Mouse (Mus musculus) frontal cortex, postnatal 10 days (tissue): ENCODE measurements at regions not wholly inside any gene's neighbourhood (a gene's known extent, or its start where the extent isn't known, plus 50 kb on each side); places are given as distances from the start of the nearest gene placed in this dataset.
A peak's percentile ranks its signal among the peaks of the same experiment; 100 is the strongest.

Experiments
- DNase-seq, 2 experiments: peaks; one replicate each; pipeline ENCODE4 v3.0.0; 2022; ENCODE audit warnings: low spot score in 2 of 2, mixed read lengths in 1 of 2

GRCm38 (mm10) chr2:173930606-173931177, 145.4 kb upstream of the Stx16 start:
- DNase-seq: no peak

GRCm38 (mm10) chr2:173935706-173936105, 140.4 kb upstream of the Stx16 start:
- no peak for DNase-seq

GRCm38 (mm10) chr2:173937531-173938439, 138.3 kb upstream of the Stx16 start:
- DNase-seq: no peak

GRCm38 (mm10) chr2:173938440-173938787, 137.7 kb upstream of the Stx16 start:
- no peak for DNase-seq

DNA sequence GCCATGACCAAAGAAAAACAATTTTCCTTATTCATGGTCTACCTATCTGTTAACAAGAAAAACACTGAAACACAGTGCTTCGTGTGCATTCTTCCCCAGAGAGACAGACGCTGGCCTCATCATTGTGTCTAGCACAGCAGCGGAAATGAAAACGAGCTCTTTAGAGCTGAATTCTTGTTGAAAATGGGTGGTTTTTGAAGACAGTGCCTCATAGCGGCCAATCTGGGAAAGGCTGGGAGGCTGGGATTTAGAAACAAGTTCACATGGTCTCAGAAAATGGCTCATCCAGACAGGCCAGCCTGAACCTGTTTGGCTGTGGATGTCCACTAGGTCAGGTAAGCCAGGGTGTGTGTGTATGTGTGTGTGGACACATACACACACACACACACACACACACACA, 130.7 kb upstream of the Stx16 start:
- DNase-seq: no peak

DNA sequence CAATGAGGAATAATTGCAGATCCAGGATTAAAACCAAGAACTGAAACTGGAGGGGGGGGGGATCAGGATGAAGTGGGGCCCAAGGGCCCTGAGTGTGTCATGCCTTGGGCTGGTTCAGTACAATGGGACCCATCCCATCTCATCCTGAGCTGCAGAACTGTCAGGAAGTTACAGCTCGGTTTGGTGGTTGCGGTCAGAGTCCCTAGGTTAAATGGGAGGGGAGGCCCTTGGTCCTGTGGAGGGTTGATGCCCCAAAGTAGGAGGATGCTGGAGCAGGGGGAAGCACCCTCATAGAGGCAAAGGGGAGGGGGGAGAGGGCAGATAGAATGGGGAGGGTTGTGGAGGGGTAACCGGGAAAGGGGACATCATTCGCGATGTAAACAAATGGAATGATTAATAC, 127.5 kb upstream of the Stx16 start:
- DNase-seq: no peak

DNA sequence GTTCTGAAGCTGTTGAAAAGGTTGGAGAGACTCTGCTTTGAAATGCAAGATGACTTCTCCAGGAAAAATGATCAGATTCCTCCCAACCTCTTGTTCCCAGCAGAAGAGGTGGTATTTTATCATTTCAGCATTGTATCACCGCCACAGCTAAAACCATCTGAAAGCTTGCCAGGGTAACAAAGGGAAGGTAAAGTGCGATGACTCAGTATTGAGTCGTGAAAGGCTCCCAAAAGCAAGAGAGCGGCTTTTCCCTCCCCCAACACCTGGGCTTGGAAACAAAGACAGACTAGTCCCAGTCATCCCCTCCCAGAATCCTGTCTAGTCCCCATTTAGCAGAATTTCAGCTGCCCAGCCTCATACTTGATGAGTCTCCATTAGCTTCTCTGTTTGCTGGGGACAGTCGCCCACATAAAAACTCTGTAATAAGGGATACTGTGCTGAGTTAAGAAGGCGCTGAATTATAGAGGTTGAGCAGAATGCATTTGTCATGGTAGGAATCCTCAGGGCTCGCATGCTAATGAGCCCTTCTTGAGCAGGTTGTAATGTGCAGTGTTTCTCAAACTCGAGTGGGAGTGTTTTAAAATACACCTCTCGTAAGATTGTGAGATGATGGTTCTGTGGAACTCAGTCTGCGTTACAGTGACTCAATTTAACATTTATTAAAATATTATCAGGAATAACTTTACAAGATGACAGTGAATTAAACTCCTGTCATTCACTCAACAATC, 125.8 kb upstream of the Stx16 start:
- no peak for DNase-seq

DNA sequence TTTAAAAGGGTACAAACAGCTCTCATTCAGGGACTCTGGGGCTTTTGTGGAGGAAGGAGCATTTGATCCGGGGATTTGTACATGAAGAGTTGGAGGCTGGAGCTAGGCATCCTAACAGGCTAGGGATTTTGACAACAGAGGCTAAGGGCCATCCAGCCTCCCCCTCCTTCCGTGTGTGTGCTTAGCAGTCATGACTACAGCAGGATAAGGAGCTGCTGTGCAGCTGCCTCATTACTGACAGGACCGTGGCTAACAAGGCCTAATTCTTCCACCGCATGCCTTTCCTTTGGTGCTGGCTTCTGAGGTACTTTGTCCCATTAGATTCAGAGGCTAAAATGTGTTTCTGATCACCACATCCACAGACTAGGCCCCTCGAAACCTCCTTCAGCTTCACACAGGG, 110.0 kb upstream of the Stx16 start:
- no peak for DNase-seq

GRCm38 (mm10) chr2:173970789-173971188, 105.3 kb upstream of the Stx16 start:
- DNase-seq: no peak

GRCm38 (mm10) chr2:173976314-173977053, 99.6 kb upstream of the Stx16 start:
- DNase-seq: no peak

DNA sequence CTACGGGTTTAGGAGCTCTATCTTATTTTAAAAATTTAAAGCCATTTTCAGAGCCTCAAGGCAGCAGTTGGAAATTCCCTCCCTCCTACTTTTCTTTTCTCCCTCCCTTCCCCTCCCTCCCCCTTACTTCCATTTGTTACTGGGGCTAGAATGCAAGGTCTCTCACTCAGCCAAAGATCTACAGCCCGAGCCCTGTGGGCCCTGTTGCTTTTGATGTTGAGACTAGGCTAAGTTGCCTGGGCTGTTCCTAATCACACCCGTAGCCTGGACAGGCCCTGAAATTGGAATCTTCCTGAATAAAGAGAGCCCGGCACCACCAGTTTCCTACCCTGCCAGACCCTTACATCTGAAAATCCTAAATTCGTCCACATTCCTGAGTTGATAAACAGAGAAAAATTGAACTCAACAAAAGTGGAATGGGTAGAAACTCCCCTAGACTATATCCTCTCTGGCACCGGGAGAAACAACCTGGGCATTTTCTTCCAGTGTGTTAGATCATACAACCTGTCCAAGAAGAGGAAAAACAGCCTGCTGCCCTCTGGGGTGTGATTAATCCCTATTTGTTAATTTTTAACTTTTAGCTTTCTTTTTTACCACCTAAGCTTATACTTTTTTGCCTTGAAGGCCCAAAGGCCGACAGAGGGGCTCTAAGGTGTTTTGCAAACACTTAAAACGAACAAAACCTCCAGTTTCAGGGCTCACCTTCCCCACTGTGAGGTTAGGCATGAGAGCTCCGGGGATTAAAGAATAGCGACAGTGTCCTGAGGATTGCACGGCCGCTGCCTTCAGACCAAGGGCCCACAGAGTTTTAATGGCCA, 98.7 kb upstream of the Stx16 start:
- no peak for DNase-seq

DNA sequence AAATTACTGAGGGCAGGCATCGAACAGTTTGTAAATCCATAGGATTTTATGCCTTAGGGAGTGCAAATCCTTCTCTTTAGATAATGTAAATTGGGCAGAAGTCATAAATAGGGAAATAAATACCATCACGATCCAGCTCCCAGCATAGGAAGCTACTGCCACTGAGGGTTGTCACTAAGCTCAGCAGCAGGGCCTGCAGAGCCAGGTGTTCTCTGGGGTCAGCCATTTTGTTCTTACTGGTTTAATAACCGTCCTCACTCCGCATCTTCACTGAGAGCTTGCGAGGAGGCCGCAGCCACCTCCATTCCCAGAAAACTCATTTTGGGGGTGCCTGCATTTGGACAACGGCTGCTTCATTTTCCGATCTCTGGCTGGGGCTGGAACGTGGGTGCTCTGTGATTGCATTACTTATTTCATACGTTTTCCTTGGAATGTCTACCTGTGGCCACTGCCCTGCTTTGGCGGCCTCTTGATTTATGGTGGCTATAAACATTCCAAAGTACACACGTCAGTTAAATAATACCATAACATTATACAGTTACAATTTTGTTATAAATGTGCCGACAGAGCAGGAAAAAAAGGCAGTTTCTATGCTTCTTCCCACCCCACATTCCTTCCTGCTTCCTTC, 97.9 kb upstream of the Stx16 start:
- no peak for DNase-seq

DNA sequence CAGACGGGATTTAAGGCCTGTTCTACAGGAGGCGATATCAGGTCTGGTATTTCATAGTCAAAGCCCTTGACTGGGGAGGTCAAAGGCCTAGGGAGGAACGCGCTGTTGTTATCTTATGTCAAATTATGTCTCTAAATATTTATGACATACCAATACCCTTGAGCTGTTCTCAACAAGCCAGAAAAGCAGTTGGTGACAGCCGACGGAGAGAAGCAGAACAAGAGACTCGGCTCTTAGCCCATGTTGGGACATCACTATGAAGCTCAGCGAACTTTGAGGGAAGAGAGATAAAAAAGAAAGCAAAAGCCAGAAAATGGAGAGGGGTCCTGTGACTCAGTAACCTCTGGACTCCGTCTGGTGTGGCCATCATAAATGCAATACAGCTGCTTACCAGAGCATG, 95.1 kb upstream of the Stx16 start:
- no peak for DNase-seq

- DNase-seq: no peak
These were observed 88.6 kb upstream of the Stx16 start for GRCm38 (mm10) chr2:173987516-173987915.

DNA sequence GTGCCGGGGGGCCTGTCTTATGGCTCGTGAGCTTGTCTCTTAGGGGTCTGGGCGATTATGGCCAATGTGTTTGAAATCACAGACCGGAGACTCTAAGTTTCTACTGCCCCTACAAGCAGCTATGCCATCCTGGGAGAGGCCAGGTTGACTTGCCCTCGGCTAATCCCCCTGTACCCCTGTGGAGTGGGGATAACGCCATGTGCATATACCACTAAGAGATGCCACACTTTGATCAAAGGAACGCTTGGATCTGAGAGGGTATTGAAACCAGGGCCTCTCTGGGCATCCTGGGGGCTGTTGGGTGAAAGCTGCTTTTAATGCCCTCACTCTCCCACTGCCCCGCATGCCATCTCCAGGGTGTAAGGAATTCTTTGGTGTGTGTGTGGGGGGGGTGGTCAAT, 88.2 kb upstream of the Stx16 start:
- DNase-seq: no peak

GRCm38 (mm10) chr2:173988641-173989336, 87.3 kb upstream of the Stx16 start:
- peak in 1 of 2 experiments; percentile 14 for DNase-seq

DNA sequence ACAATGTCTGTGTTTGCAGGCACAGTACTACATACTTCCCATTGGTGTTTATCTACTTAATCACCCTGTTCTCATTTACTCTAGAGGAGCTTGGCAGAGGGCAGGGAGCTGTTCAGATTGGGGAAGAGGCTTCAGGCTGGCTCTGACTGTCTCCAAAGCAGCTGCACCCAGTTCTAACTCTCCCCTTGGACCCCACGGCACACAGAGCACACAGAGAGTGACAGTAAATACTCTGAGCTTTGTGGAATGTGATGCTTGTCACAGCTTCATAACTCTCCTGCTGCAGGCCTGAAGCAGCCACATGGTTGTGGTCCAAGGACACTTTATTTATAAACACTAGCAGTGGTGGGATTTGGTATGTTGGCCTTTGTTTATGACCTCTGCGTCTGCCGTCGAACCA, 85.4 kb upstream of the Stx16 start:
- DNase-seq: no peak

DNA sequence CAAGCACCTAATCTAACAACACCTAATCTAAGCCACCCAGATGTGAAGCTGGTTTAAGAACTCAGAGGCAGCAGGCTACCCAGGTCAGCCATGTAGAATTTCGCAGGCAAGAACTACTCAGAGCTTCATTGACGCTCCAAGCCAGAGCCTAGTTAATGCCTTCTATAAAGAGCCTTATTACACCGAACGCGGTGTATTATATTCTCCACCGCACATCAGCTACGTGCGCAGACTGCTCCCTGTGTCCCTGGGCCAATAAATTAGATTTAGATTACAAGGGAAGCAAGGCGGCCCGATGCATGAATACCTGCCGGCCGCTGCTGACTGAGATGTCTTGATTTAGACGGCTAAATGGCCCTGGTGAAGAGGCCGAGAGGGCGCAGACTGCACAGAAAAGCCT, 84.7 kb upstream of the Stx16 start:
- no peak for DNase-seq

DNA sequence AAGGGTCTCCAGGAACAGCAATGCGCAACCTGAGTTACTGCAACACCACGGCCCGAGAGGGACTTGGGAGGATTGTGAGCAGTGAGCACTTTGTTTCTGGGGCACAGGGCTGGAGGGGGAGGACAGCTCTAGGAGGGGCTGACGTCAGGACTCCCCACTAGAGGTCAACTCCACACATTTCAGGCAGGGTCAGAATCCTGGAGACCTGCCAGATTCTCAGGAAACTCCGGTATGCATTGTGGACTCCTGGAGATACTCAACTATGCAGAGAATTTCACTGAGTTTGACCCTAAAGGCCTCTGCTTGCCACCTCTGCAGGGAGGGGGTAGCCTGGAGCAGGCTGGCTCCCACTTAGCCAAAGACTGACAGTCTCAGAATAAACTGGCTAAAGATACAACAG, 84.1 kb upstream of the Stx16 start:
- no peak for DNase-seq

DNA sequence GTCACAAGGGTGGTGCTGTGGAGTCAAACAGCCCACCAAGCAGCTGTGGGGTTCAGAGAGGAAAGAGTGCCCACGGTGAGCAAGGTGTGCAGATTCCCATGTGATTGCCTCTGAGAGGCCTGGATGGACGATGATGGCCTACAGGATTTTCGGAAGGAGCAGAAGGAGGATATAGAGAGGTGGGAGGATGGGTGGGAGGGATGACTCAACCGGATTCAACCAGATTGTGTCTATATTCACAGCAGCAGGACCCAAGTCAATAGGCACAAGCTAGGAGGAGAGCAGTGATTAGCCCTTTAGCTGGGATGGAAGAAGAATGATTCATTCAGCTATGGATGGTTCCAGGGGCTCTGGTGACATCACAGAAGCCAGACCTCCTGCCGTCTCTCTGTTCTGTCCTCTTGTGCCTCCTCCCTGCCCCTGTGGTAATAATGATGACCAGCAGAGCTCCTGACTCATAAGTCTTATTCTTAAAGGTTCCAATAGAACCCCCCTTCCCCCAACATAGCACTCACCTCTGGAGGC, 82.6 kb upstream of the Stx16 start:
- DNase-seq: no peak
